ENCODE assay signal across 8 mouse cellular contexts in the genomic region with DNA sequence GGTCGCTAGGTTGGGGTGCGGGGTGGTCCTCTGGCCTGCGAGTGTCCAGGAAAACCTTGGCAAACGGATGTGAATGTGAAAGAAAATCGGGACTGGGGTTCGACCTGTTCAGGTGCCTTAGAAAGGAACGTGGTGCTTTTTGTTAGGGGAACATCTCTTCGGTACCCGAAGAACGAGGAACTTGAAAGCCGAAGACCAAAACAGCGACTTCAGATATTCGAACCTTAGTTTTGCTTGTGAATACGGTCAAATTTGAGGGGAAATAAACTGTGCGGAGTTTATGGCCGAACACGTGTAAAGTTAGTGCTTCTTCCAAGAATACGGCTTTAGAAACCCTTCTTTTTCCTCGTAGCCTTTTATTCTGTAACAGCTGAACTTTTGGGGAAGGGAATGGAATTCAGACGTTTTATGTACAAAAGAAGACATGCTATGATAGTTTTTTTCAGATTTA. TPM values are rescaled to one million over a fixed set of nuclear protein-coding genes. Genes with fewer than 3 reads are reported as not detected.
DNase-seq lines count a peak whose midpoint lies in the region; ATAC-seq and TF ChIP-seq lines count a peak whose summit lies in the region.

No protein-coding gene starts in this region.

- peak overlapping the region; percentile 91 for H3K4me2 ChIP-seq in hindbrain, embryonic 16.5 days (ENCODE audit: low read length)
- H3K4me2 ChIP-seq in midbrain, embryonic 15.5 days, result peak overlapping the region; percentile 81

- peak overlapping the region; percentile 100 for H3K9ac ChIP-seq in hindbrain, embryonic 16.5 days (ENCODE audit: low read depth, low read length)
- H3K9ac ChIP-seq in midbrain, embryonic 15.5 days, result peak overlapping the region; percentile 89

- peak overlapping the region; percentile 99 for H3K27ac ChIP-seq in hindbrain, embryonic 16.5 days (ENCODE audit: low read depth, low read length)
- H3K27ac ChIP-seq in midbrain, embryonic 15.5 days, result peak overlapping the region; percentile 96

- no peak for TF ChIP-seq POLR2A in lung, adult 2 months (IDR thresholded peaks at IDR 0.05; ENCODE audit: borderline replicate concordance, extremely low read depth, low read depth, low read length)

- no peak for TF ChIP-seq CTCF in lung, adult 2 months (IDR thresholded peaks at IDR 0.05; ENCODE audit: insufficient read depth, low read length)

- H3K9me3 ChIP-seq in hindbrain, embryonic 16.5 days (ENCODE audit: control insufficient read depth, low read length), result no peaks in the 10 kb centered on the region
- no peaks in the 10 kb centered on the region for H3K9me3 ChIP-seq in midbrain, embryonic 15.5 days

- H3K4me3 ChIP-seq in lung, adult 2 months (replicated peaks; ENCODE audit: extremely low read depth, low read depth, low read length), result peak overlapping the region; percentile 85
- peak overlapping the region; percentile 91 for H3K4me3 ChIP-seq in hindbrain, embryonic 16.5 days (ENCODE audit: low read length)
- H3K4me3 ChIP-seq in midbrain, embryonic 15.5 days, result peak overlapping the region; percentile 74

- under 1% methylated on average over 20 of the region's 20 CpGs for WGBS in lung, adult 2 months
- under 1% methylated on average over 20 of the region's 20 CpGs for WGBS in hindbrain, embryonic 16.5 days
- WGBS in midbrain, embryonic 15.5 days, result under 1% methylated on average over 20 of the region's 20 CpGs

- H3K36me3 ChIP-seq in hindbrain, embryonic 16.5 days (ENCODE audit: control insufficient read depth, insufficient read depth, low read length), result no peaks in the 10 kb centered on the region
- no peaks in the 10 kb centered on the region for H3K36me3 ChIP-seq in midbrain, embryonic 15.5 days (replicated peaks)

- no peak for DNase-seq in lung, adult 2 months
- no peak for DNase-seq in lung, postnatal 14 days
- DNase-seq in brain, adult 2 months (ENCODE audit: low read depth, low spot score), result peak; percentile 17
- no peak for DNase-seq in adrenal gland, postnatal 36 days
- no peak for DNase-seq in spleen, adult 12 weeks (ENCODE audit: low spot score)
- no peak for DNase-seq in kidney, postnatal 10 days

- H3K27me3 ChIP-seq in hindbrain, embryonic 16.5 days (replicated peaks; ENCODE audit: control insufficient read depth, insufficient read depth, low read length), result no peaks in the 10 kb centered on the region
- H3K27me3 ChIP-seq in midbrain, embryonic 15.5 days (replicated peaks), result no peaks in the 10 kb centered on the region

- H3K4me1 ChIP-seq in lung, adult 2 months (ENCODE audit: control insufficient read depth, insufficient read depth, low read length), result peaks cover 11% of the 10 kb centered on the region
- H3K4me1 ChIP-seq in hindbrain, embryonic 16.5 days (ENCODE audit: control insufficient read depth, insufficient read depth, low read depth, low read length), result peaks cover 16% of the 10 kb centered on the region
- peaks cover 26% of the 10 kb centered on the region for H3K4me1 ChIP-seq in midbrain, embryonic 15.5 days

- ATAC-seq in hindbrain, embryonic 16.5 days, result no peak
- no peak for ATAC-seq in midbrain, embryonic 15.5 days (replicated peaks)

RNA-seq across cellular contexts. Expression of gene Pum2, which starts 1.0 kb away (rescaled TPM):
- polyA plus RNA-seq in lung, adult 2 months (2012; rRNA removed), result 48.9 and 59.1 TPM in 2 replicates
- 41.3 and 45.8 TPM in 2 replicates for polyA plus RNA-seq in hindbrain, embryonic 16.5 days (2015; fragmentation: Nextera tagmentation; extraction: Ambion mirVana)
- 50.0 and 51.1 TPM in 2 replicates for polyA plus RNA-seq in midbrain, embryonic 15.5 days (2015; fragmentation: Nextera tagmentation; extraction: Ambion mirVana)
- total RNA-seq in adrenal gland, postnatal 36 days (2021), result 100 to 1,000 TPM; 146 to 162 TPM
